Mouse (Mus musculus) MEL (cell line): ENCODE data around the gene Gata2. TPM values are rescaled to one million over a fixed set of nuclear protein-coding genes. Genes with fewer than 3 reads are reported as not detected.
A peak's percentile ranks its signal among the peaks of the same experiment; 100 is the strongest.

Experiments used
- DNase-seq: peaks from one replicate; pipeline ENCODE4 v3.0.0; 2011; ENCODE audit warnings: low read depth, low spot score
- H3K27ac ChIP-seq: 2 replicates; pipeline ENCODE4 v1.5.1; 2012; ENCODE audit warnings: low read depth, mild to moderate bottlenecking, control low read depth, low read length, moderate library complexity; ENCODE audit not compliant: control insufficient read depth
- H3K27me3 ChIP-seq, 2 experiments: fragments of 150-350 bp in 1 of 2; sonication (generic) in 1 of 2; 2 replicates each; pipeline ENCODE4 v1.6.1; 2012; ENCODE audit warnings: low read length in 2 of 2, mild to moderate bottlenecking in 2 of 2, improper control_type of control experiment in 1 of 2, moderate library complexity in 1 of 2; ENCODE audit not compliant: insufficient read depth in 2 of 2, control insufficient read depth in 1 of 2
- H3K36me3 ChIP-seq, 2 experiments: 2 replicates each; pipeline ENCODE4 v1.6.1; 2012 to 2014; ENCODE audit warnings: low read length in 2 of 2, improper control_type of control experiment in 1 of 2, inconsistent platforms in 1 of 2, mild to moderate bottlenecking in 1 of 2; ENCODE audit not compliant: insufficient read depth in 2 of 2, control insufficient read depth in 1 of 2
- H3K4me1 ChIP-seq, 2 experiments: fragments of 150-350 bp in 1 of 2; sonication (generic) in 1 of 2; 2 replicates each; pipeline ENCODE4 v1.6.1; 2012; ENCODE audit warnings: low read length in 2 of 2, improper control_type of control experiment in 1 of 2, mild to moderate bottlenecking in 1 of 2; ENCODE audit not compliant: insufficient read depth in 2 of 2, control insufficient read depth in 1 of 2
- H3K4me3 ChIP-seq, 2 experiments: fragments of 150-350 bp in 1 of 2; sonication (generic) in 1 of 2; 2 replicates each; pipeline ENCODE4 v1.5.1; 2012; ENCODE audit warnings: low read depth in 2 of 2, low read length in 2 of 2, mild to moderate bottlenecking in 2 of 2, moderate library complexity in 2 of 2, control low read depth in 1 of 2, improper control_type of control experiment in 1 of 2; ENCODE audit not compliant: control insufficient read depth in 1 of 2, insufficient read depth in 1 of 2
- H3K79me2 ChIP-seq: 2 replicates; pipeline ENCODE4 v1.6.1; 2012; ENCODE audit warnings: mild to moderate bottlenecking, low read length, moderate library complexity; ENCODE audit not compliant: control insufficient read depth, poor library complexity, insufficient read depth
- H3K9ac ChIP-seq: 2 replicates; pipeline ENCODE4 v1.6.1; 2012; ENCODE audit warnings: low read depth, mild to moderate bottlenecking, control low read depth, low read length, moderate library complexity; ENCODE audit not compliant: control insufficient read depth, poor library complexity, severe bottlenecking
- H3K9me3 ChIP-seq: fragments of 150-350 bp; sonication (generic); replicated peaks from 2 replicates; pipeline ENCODE4 v1.6.1; 2012; ENCODE audit warnings: mild to moderate bottlenecking, low read length, improper control_type of control experiment, moderate library complexity; ENCODE audit not compliant: insufficient read depth
- BHLHE40 ChIP-seq: IDR thresholded peaks from 2 replicates; pipeline ENCODE4 v1.6.1; 2012; ENCODE audit warnings: low read depth, mild to moderate bottlenecking, inconsistent platforms, low read length, improper control_type of control experiment, borderline replicate concordance
- CHD2 ChIP-seq: IDR thresholded peaks from 2 replicates; pipeline ENCODE4 v1.6.1; 2011; ENCODE audit warnings: low read length, improper control_type of control experiment
- ELF1 ChIP-seq: IDR thresholded peaks from 2 replicates; pipeline ENCODE4 v1.6.1; 2014; ENCODE audit warnings: low read depth, mild to moderate bottlenecking, inconsistent platforms, low read length, improper control_type of control experiment, moderate library complexity
- EP300 ChIP-seq, 2 experiments: IDR thresholded peaks; 2 replicates each; pipeline ENCODE4 v1.6.1; 2011; ENCODE audit warnings: improper control_type of control experiment in 2 of 2, low read length in 2 of 2, low read depth in 1 of 2, mild to moderate bottlenecking in 1 of 2
- GABPA ChIP-seq: IDR thresholded peaks from 2 replicates; pipeline ENCODE4 v1.6.1; 2012; ENCODE audit warnings: low read depth, mild to moderate bottlenecking, inconsistent platforms, low read length, improper control_type of control experiment, moderate library complexity
- HCFC1 ChIP-seq: IDR thresholded peaks from 2 replicates; pipeline ENCODE4 v1.6.1; 2012; ENCODE audit warnings: low read depth, mild to moderate bottlenecking, inconsistent platforms, low read length, improper control_type of control experiment, moderate library complexity
- KAT2A ChIP-seq: conservative IDR thresholded peaks from 2 replicates; pipeline ENCODE4 v1.6.1; 2012; ENCODE audit warnings: low read depth, low read length, improper control_type of control experiment, inconsistent platforms
- MAFK ChIP-seq: IDR thresholded peaks from 2 replicates; pipeline ENCODE4 v1.6.1; 2011; ENCODE audit warnings: low read depth, mild to moderate bottlenecking, low read length, improper control_type of control experiment, borderline replicate concordance
- MEF2A ChIP-seq: IDR thresholded peaks from 2 replicates; pipeline ENCODE4 v1.6.1; 2014; ENCODE audit warnings: low read depth, mild to moderate bottlenecking, inconsistent platforms, low read length, improper control_type of control experiment; ENCODE audit not compliant: poor library complexity, insufficient replicate concordance, severe bottlenecking; ENCODE audit errors: extremely low read depth
- MXI1 ChIP-seq: IDR thresholded peaks from 2 replicates; pipeline ENCODE4 v1.6.1; 2011; ENCODE audit warnings: mild to moderate bottlenecking, low read depth, low read length, improper control_type of control experiment
- MYC ChIP-seq: IDR thresholded peaks from 2 replicates; pipeline ENCODE4 v1.6.1; 2011; ENCODE audit warnings: low read depth, mild to moderate bottlenecking, low read length, improper control_type of control experiment, moderate library complexity
- NELFE ChIP-seq: IDR thresholded peaks from 2 replicates; pipeline ENCODE4 v1.6.1; 2011; ENCODE audit warnings: low read depth, low read length, improper control_type of control experiment
- NRF1 ChIP-seq: IDR thresholded peaks from 2 replicates; pipeline ENCODE4 v1.6.1; 2014; ENCODE audit warnings: low read depth, mild to moderate bottlenecking, inconsistent platforms, low read length, improper control_type of control experiment, moderate library complexity; ENCODE audit not compliant: poor library complexity, insufficient read depth, severe bottlenecking
- POLR2A ChIP-seq, 2 experiments: IDR thresholded peaks; 2 replicates each; pipeline ENCODE4 v1.6.1; 2011 to 2012; ENCODE audit warnings: low read length in 2 of 2, mild to moderate bottlenecking in 2 of 2, control low read depth in 1 of 2, improper control_type of control experiment in 1 of 2, low read depth in 1 of 2, moderate library complexity in 1 of 2; ENCODE audit not compliant: control insufficient read depth in 1 of 2, insufficient read depth in 1 of 2, poor library complexity in 1 of 2
- RAD21 ChIP-seq: IDR thresholded peaks from 2 replicates; pipeline ENCODE4 v1.6.1; 2011; ENCODE audit warnings: mild to moderate bottlenecking, low read depth, low read length, improper control_type of control experiment
- RCOR1 ChIP-seq: IDR thresholded peaks from 2 replicates; pipeline ENCODE4 v1.6.1; 2012; ENCODE audit warnings: low read depth, mild to moderate bottlenecking, inconsistent platforms, low read length, improper control_type of control experiment
- TBP ChIP-seq: IDR thresholded peaks from 2 replicates; pipeline ENCODE4 v1.8.0; 2011; ENCODE audit warnings: low read depth, low read length, improper control_type of control experiment
- USF2 ChIP-seq, 2 experiments: IDR thresholded peaks; 2 replicates each; pipeline ENCODE4 v1.6.1; 2011 to 2012; ENCODE audit warnings: improper control_type of control experiment in 2 of 2, low read length in 2 of 2, borderline replicate concordance in 1 of 2, inconsistent platforms in 1 of 2, low read depth in 1 of 2, mild to moderate bottlenecking in 1 of 2; ENCODE audit not compliant: insufficient read depth in 1 of 2
- ZC3H11A ChIP-seq: IDR thresholded peaks from 2 replicates; pipeline ENCODE4 v1.6.1; 2012; ENCODE audit warnings: low read depth, mild to moderate bottlenecking, inconsistent platforms, low read length, improper control_type of control experiment
- polyA plus RNA-seq, 2 experiments: library from polyadenylated mRNA; stranded (reverse) in 1 of 2; unstranded in 1 of 2; fragments of >175 nt in 1 of 2; fragments of >200 nt in 1 of 2; gene quantifications; 2 replicates each; pipeline versions ENCODE4 v1.2.1 to v1.2.4; 2012; ENCODE audit warnings: low replicate concordance in 2 of 2, low read depth in 1 of 2; ENCODE audit not compliant: insufficient read length in 2 of 2, insufficient read depth in 1 of 2, missing spikeins in 1 of 2
- total RNA-seq: library from RNA; depleted of rRNA; stranded (reverse); fragments of 300-350 nt; gene quantifications from 2 replicates; pipeline ENCODE4 v1.2.3, GENCODE M21; 2012

Gene Gata2
- total and polyA plus RNA-seq, 3 experiments = 7.7 to 12.4 TPM; not detected in 1

GRCm38 (mm10) chr6:88200693-88201609 is 7.3 kb downstream of the Gata2 start:
- Histone ChIP-seq H3K27me3 (no peaks in the 10 kb centered on the region), H3K79me2 (no peaks in the 10 kb centered on the region; the same call in none of the 2 replicates), H3K4me3 (no peak overlapping the region), H3K36me3 (peaks cover 0 to 18% of the 10 kb centered on the region in 2 experiments; a peak in 2 of 4 replicates), H3K27ac (no peak overlapping the region), H3K9ac (no peak overlapping the region), H3K9me3 (no peaks in the 10 kb centered on the region)
- no peak for DNase-seq
- no peak for TF ChIP-seq HCFC1
- TF ChIP-seq, all 39 proteins: peak for 0
- peaks cover 17 to 18% of the 10 kb centered on the region in 2 experiments for H3K4me1 ChIP-seq

DNA sequence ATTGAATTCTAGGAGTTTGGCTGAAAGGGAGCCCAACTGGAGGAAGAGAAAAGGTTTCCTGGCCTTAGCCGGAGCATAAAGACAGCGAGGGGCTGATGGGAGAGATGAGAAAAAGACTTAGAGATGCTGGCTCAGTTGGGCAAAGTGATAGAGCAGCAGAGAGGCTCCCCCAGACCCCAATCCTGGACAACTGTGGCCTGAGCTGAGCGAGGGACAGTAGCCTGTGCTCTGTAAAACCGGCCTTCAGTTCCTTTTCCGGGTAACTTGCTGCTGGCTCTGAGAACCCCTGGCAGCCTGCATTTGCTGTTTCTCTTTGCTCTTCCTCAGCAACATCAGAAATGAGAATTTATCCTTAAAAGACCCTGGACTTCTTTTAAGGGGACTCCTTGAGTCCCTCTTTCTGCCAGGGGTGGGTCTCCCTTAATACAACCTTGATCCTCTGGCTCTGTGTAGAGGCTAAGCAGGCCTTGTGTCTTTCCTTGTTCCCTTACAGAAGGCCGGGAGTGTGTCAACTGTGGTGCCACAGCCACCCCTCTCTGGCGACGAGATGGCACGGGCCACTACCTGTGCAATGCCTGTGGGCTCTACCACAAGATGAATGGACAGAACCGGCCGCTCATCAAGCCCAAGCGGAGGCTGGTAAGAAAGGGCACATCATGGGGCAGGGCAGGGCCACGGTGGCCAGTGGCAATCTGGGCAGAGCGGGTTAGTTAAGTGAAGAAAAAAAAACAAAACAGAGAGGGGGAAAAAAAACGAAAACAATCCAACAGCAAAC is 8.4 kb downstream of the Gata2 start:
- Histone ChIP-seq H3K27ac (peak overlapping the region; percentile 51), H3K4me3 (no peak overlapping the region), H3K36me3 (peaks cover 0 to 18% of the 10 kb centered on the region in 2 experiments; a peak in 2 of 4 replicates), H3K79me2 (no peaks in the 10 kb centered on the region; the same call in none of the 2 replicates), H3K27me3 (no peaks in the 10 kb centered on the region), H3K4me1 (peaks cover 17 to 18% of the 10 kb centered on the region in 2 experiments), H3K9ac (0 out of 2 replicates have a peak overlapping the region, but pooled peaks have one; percentile 19), H3K9me3 (no peaks in the 10 kb centered on the region)
- no peak for DNase-seq
- TF ChIP-seq BHLHE40 (no peak), HCFC1 (no peak), GABPA (no peak), EP300 (IDR thresholded peaks at IDR 0.05; ENCODE audit: low read depth in 1 of 2, low read length in 2 of 2) (no peak), CHD2 (no peak), NELFE (no peak), ZC3H11A (no peak), POLR2A (IDR thresholded peaks at IDR 0.05; ENCODE audit: control insufficient read depth in 1 of 2, insufficient read depth in 1 of 2, low read depth in 1 of 2, low read length in 2 of 2, poor library complexity in 1 of 2) (no peak), NRF1 (no peak), MXI1 (no peak), ELF1 (no peak), MEF2A (no peak), KAT2A (no peak), RAD21 (no peak), MYC (no peak), TBP (no peak), USF2 (IDR thresholded peaks at IDR 0.05; ENCODE audit: borderline replicate concordance in 1 of 2, insufficient read depth in 1 of 2, low read depth in 1 of 2, low read length in 2 of 2) (no peak), RCOR1 (no peak), MAFK (no peak)
